Mouse (Mus musculus): ENCODE data around the gene Prdx6b.

GRCm38 (mm10) chr2:80282214-80282613, 10.1 kb upstream of the Prdx6b start:
- TF ChIP-seq POLR2AphosphoS2 (IDR thresholded peaks at IDR 0.05; ENCODE audit: insufficient read length, low read depth) (no peak), REST (IDR thresholded peaks at IDR 0.05; ENCODE audit: insufficient read depth, insufficient read length) (no peak), POLR2A (IDR thresholded peaks at IDR 0.05; ENCODE audit: insufficient read length, low read depth) (no peak), E2F4 (IDR thresholded peaks at IDR 0.05; ENCODE audit: insufficient read depth) (no peak)
